ENCODE assay signal across 12 mouse cellular contexts in genomic region chr5:72720587-72720986, GRCm38 (mm10). TPM values are rescaled to one million over a fixed set of nuclear protein-coding genes. Genes with fewer than 3 reads are reported as not detected.
DNase-seq lines count a peak whose midpoint lies in the region; ATAC-seq and TF ChIP-seq lines count a peak whose summit lies in the region.
"Had no signal": no experiment of that assay in that cellular context is flagged by ENCODE, and none has a peak within 500 bp of the region (broad histone marks: within the 10 kb centered on the region; RNA-seq: fewer than 3 reads in every experiment).

No protein-coding gene starts in this region.

- no peaks in the 10 kb centered on the region for H3K36me3 ChIP-seq in lung, embryonic 14.5 days (ENCODE audit: insufficient read depth)
- H3K36me3 ChIP-seq: forebrain, embryonic 15.5 days; heart, embryonic 13.5 days had no signal

- peak; percentile 30 for DNase-seq in embryo, embryonic 10.5 days (ENCODE audit: low spot score)
- DNase-seq in embryo, embryonic 11 days, result no peak
- DNase-seq in lung, embryonic 14.5 days, result no peak
- DNase-seq in lung, postnatal 36 days, result no peak
- peak; percentile 39 for DNase-seq in thymus, postnatal 25 days
- no peak for DNase-seq in layer of hippocampus, postnatal 36 days
- no peak for DNase-seq in c-Kit-positive CD71-positive TER-119-positive erythroid progenitor cells, embryonic 14.5 days (ENCODE audit: low spot score)
- DNase-seq: kidney, adult 11 months; lung, postnatal 4 days had no signal

- no peak for ATAC-seq in lung, embryonic 14.5 days (ENCODE audit: insufficient read depth)
- ATAC-seq in activated CD4-positive, CD25-positive, alpha-beta regulatory T cell, adult 4 months, result peak; percentile 46
- ATAC-seq: forebrain, embryonic 15.5 days had no signal

- H3K4me1 ChIP-seq in lung, embryonic 14.5 days (ENCODE audit: insufficient read depth), result no peaks in the 10 kb centered on the region
- H3K4me1 ChIP-seq: forebrain, embryonic 15.5 days; heart, embryonic 13.5 days had no signal

- 0 out of 2 replicates have a peak, but pooled peaks have one; percentile 27 for TF ChIP-seq CTCF in lung, embryonic 14.5 days (IDR thresholded peaks at IDR 0.05; ENCODE audit: low read depth)

- WGBS in lung, embryonic 14.5 days, result 52% methylated on average over 7 of the region's 7 CpGs

- no peak overlapping the region for H3K27ac ChIP-seq in lung, embryonic 14.5 days (ENCODE audit: low read depth)
- H3K27ac ChIP-seq: forebrain, embryonic 15.5 days; heart, embryonic 13.5 days had no signal

- H3K9me3 ChIP-seq in lung, embryonic 14.5 days (ENCODE audit: low read depth, low read length), result no peaks in the 10 kb centered on the region
- H3K9me3 ChIP-seq: forebrain, embryonic 15.5 days; heart, embryonic 13.5 days had no signal

- no peaks in the 10 kb centered on the region for H3K27me3 ChIP-seq in lung, embryonic 14.5 days (ENCODE audit: insufficient read depth, low read length)
- H3K27me3 ChIP-seq: forebrain, embryonic 15.5 days; heart, embryonic 13.5 days had no signal

- H3K9ac ChIP-seq in lung, embryonic 14.5 days, result no peak overlapping the region
- H3K9ac ChIP-seq: forebrain, embryonic 15.5 days; heart, embryonic 13.5 days had no signal

- no peak overlapping the region for H3K4me2 ChIP-seq in lung, embryonic 14.5 days
- H3K4me2 ChIP-seq: forebrain, embryonic 15.5 days; heart, embryonic 13.5 days had no signal

- H3K4me3 ChIP-seq in lung, embryonic 14.5 days (ENCODE audit: low read depth, low read length), result no peak overlapping the region
- H3K4me3 ChIP-seq: forebrain, embryonic 15.5 days; heart, embryonic 13.5 days had no signal

RNA-seq across cellular contexts. Expression of gene Txk, which starts 32.0 kb away (rescaled TPM):
- 0.08 TPM in 1 of 2 replicates, not detected in the other for polyA plus RNA-seq in lung, embryonic 14.5 days (2014; fragmentation: Nextera tagmentation; extraction: Ambion mirVana)
- polyA plus RNA-seq in activated CD4-positive, CD25-positive, alpha-beta regulatory T cell, adult 4 months (2017; shearing (Covaris generic)), result 10 to 100 TPM; 59.1 to 67.0 TPM
- total RNA-seq in layer of hippocampus, postnatal 36 days (2021), result under 1 TPM in 1 of 2 experiments, not detected in 1; 0.10 TPM
- polyA plus RNA-seq: forebrain, embryonic 15.5 days had no signal

Comparison
In these comparisons a context has a peak if more than half of its experiments do, and no peak if none do; other contexts are left out.
1. DNase-seq: peak in embryo, embryonic 10.5 days (single experiment) and thymus, postnatal 25 days (single experiment); none in embryo, embryonic 11 days (single experiment), lung, embryonic 14.5 days (single experiment), lung, postnatal 36 days (single experiment), layer of hippocampus, postnatal 36 days (0 of 2) and c-Kit-positive CD71-positive TER-119-positive erythroid progenitor cells, embryonic 14.5 days (single experiment).
2. RNA of gene Txk, which starts 32.0 kb away (polyA plus RNA-seq): 59.1 to 67.0 TPM in activated CD4-positive, CD25-positive, alpha-beta regulatory T cell, adult 4 months; 0.08 TPM in lung, embryonic 14.5 days; every median in the first group is over 10 times any median in the second.